Mouse (Mus musculus): Measurements from ENCODE around the gene Pold4.

Pold4 gene

GRCm38 (mm10) chr19:4231253-4232185, at the start of gene Pold4:
Gene Pold4 (plus strand): TSS chr19:4231899.
- DNase-seq (ENCODE audit: low read depth) = peak; percentile 94

- DNase-seq (ENCODE audit: low read depth) = no peak
Observed at GRCm38 (mm10) chr19:4183689-4184088, 48.0 kb upstream of the Pold4 start.

- no peak for DNase-seq (ENCODE audit: low read depth)
Observed at GRCm38 (mm10) chr19:4184976-4185975, 46.4 kb upstream of the Pold4 start.

GRCm38 (mm10) chr19:4187303-4187702, 44.4 kb upstream of the Pold4 start:
- DNase-seq (ENCODE audit: low read depth) = no peak

- no peak for DNase-seq (ENCODE audit: low read depth)
Observed at GRCm38 (mm10) chr19:4189051-4189620, 42.6 kb upstream of the Pold4 start.

- no peak for DNase-seq (ENCODE audit: low read depth)
Observed at GRCm38 (mm10) chr19:4190831-4191334, 40.8 kb upstream of the Pold4 start, which contains the start of gene Tbc1d10c. Gene Tbc1d10c (minus strand): TSS chr19:4191284.

- peak; percentile 73 for DNase-seq (ENCODE audit: low read depth)
Observed at GRCm38 (mm10) chr19:4191528-4192250, 40.0 kb upstream of the Pold4 start, which contains the start of gene Ppp1ca. Gene Ppp1ca (plus strand): TSS chr19:4192065.

- no peak for DNase-seq (ENCODE audit: low read depth)
Observed at GRCm38 (mm10) chr19:4192251-4192985, 39.3 kb upstream of the Pold4 start.

- DNase-seq (ENCODE audit: low read depth) = no peak
Observed at GRCm38 (mm10) chr19:4193129-4193528, 38.6 kb upstream of the Pold4 start.

GRCm38 (mm10) chr19:4194021-4194724, 37.5 kb upstream of the Pold4 start:
- DNase-seq (ENCODE audit: low read depth) = no peak

GRCm38 (mm10) chr19:4194776-4195650, 36.7 kb upstream of the Pold4 start:
- DNase-seq (ENCODE audit: low read depth) = no peak

- DNase-seq (ENCODE audit: low read depth) = no peak
Observed at GRCm38 (mm10) chr19:4196048-4196447, 35.7 kb upstream of the Pold4 start.

- no peak for DNase-seq (ENCODE audit: low read depth)
Observed at GRCm38 (mm10) chr19:4196548-4196947, 35.2 kb upstream of the Pold4 start.

- DNase-seq (ENCODE audit: low read depth) = no peak
Observed at GRCm38 (mm10) chr19:4197180-4197579, 34.5 kb upstream of the Pold4 start.

- peak; percentile 87 for DNase-seq (ENCODE audit: low read depth)
Observed at GRCm38 (mm10) chr19:4201291-4201909, 30.3 kb upstream of the Pold4 start, which contains the start of gene Rad9a. Gene Rad9a (minus strand): TSS chr19:4201662.

GRCm38 (mm10) chr19:4202149-4202548, 29.6 kb upstream of the Pold4 start:
- DNase-seq (ENCODE audit: low read depth) = no peak

- DNase-seq (ENCODE audit: low read depth) = no peak
Observed at GRCm38 (mm10) chr19:4203148-4203547, 28.6 kb upstream of the Pold4 start.

Data from fibroblast of lung, adult 2 months (primary cell).